Mouse (Mus musculus): ENCODE results near the gene Ralgps2.

Ralgps2 gene

GRCm38 (mm10) chr1:156939251-156940141 lies at the start of gene Ralgps2:
Ralgps2 (minus strand) TSS chr1:156939626.
- no peak for TF ChIP-seq POU5F1 (IDR thresholded peaks at IDR 0.05; ENCODE audit: borderline replicate concordance, low read length)
- no peak for TF ChIP-seq CTCF (conservative IDR thresholded peaks at IDR 0.05; ENCODE audit: low read length)
- TF ChIP-seq NANOG (IDR thresholded peaks at IDR 0.05; ENCODE audit: borderline replicate concordance, low read length): no peak
- Histone ChIP-seq H3K4me1 (replicated peaks; ENCODE audit: low read depth, low read length) (peaks cover 35% of the 10 kb centered on the region), H3K4me3 (replicated peaks; ENCODE audit: low read length) (peak within 1 kb of the TSS; percentile 97), H3K9me3 (ENCODE audit: low read length) (no peaks in the 10 kb centered on the region), H3K27me3 (ENCODE audit: insufficient read depth, low read length) (no peaks in the 10 kb centered on the region), H3K36me3 (ENCODE audit: insufficient read depth, low read length) (no peaks in the 10 kb centered on the region)

GRCm38 (mm10) chr1:156987576-156987975 lies 48.1 kb upstream of the Ralgps2 start:
- Histone ChIP-seq H3K27me3 (ENCODE audit: insufficient read depth, low read length) (peaks cover 7% of the 10 kb centered on the region), H3K9me3 (ENCODE audit: low read length) (no peaks in the 10 kb centered on the region)

GRCm38 (mm10) chr1:156986641-156987345 lies 47.4 kb upstream of the Ralgps2 start:
- TF ChIP-seq NANOG (IDR thresholded peaks at IDR 0.05; ENCODE audit: borderline replicate concordance, low read length) (no peak), POU5F1 (IDR thresholded peaks at IDR 0.05; ENCODE audit: borderline replicate concordance, low read length) (no peak), CTCF (conservative IDR thresholded peaks at IDR 0.05; ENCODE audit: low read length) (no peak)
- Histone ChIP-seq H3K9me3 (ENCODE audit: low read length) (no peaks in the 10 kb centered on the region), H3K4me3 (replicated peaks; ENCODE audit: low read length) (no peak overlapping the region), H3K27me3 (ENCODE audit: insufficient read depth, low read length) (peaks cover 13% of the 10 kb centered on the region), H3K4me1 (replicated peaks; ENCODE audit: low read depth, low read length) (peaks cover 49% of the 10 kb centered on the region), H3K36me3 (ENCODE audit: insufficient read depth, low read length) (no peaks in the 10 kb centered on the region)

More at GRCm38 (mm10) chr1:156987576-156987975, 48.1 kb upstream of the Ralgps2 start:
- TF ChIP-seq NANOG (IDR thresholded peaks at IDR 0.05; ENCODE audit: borderline replicate concordance, low read length) (no peak), POU5F1 (IDR thresholded peaks at IDR 0.05; ENCODE audit: borderline replicate concordance, low read length) (no peak), CTCF (conservative IDR thresholded peaks at IDR 0.05; ENCODE audit: low read length) (no peak)
- Histone ChIP-seq H3K36me3 (ENCODE audit: insufficient read depth, low read length) (no peaks in the 10 kb centered on the region), H3K4me1 (replicated peaks; ENCODE audit: low read depth, low read length) (peaks cover 48% of the 10 kb centered on the region), H3K4me3 (replicated peaks; ENCODE audit: low read length) (no peak overlapping the region)

GRCm38 (mm10) chr1:156985657-156986640 lies 46.5 kb upstream of the Ralgps2 start:
- Histone ChIP-seq H3K9me3 (ENCODE audit: low read length) (no peaks in the 10 kb centered on the region), H3K36me3 (ENCODE audit: insufficient read depth, low read length) (no peaks in the 10 kb centered on the region), H3K4me3 (replicated peaks; ENCODE audit: low read length) (no peak overlapping the region), H3K27me3 (ENCODE audit: insufficient read depth, low read length) (peaks cover 17% of the 10 kb centered on the region), H3K4me1 (replicated peaks; ENCODE audit: low read depth, low read length) (peaks cover 47% of the 10 kb centered on the region)
- TF ChIP-seq NANOG (IDR thresholded peaks at IDR 0.05; ENCODE audit: borderline replicate concordance, low read length) (no peak), POU5F1 (IDR thresholded peaks at IDR 0.05; ENCODE audit: borderline replicate concordance, low read length) (no peak), CTCF (conservative IDR thresholded peaks at IDR 0.05; ENCODE audit: low read length) (no peak)

GRCm38 (mm10) chr1:156983009-156983870 lies 43.8 kb upstream of the Ralgps2 start:
- H3K36me3 ChIP-seq (ENCODE audit: insufficient read depth, low read length): no peaks in the 10 kb centered on the region
- H3K4me3 ChIP-seq (replicated peaks; ENCODE audit: low read length): peak overlapping the region; percentile 3; the same call in 1 of the 2 replicates
- TF ChIP-seq CTCF (conservative IDR thresholded peaks at IDR 0.05; ENCODE audit: low read length): no peak
- peak; percentile 87 for TF ChIP-seq NANOG (IDR thresholded peaks at IDR 0.05; ENCODE audit: borderline replicate concordance, low read length)
- H3K9me3 ChIP-seq (ENCODE audit: low read length): no peaks in the 10 kb centered on the region
- peaks cover 53% of the 10 kb centered on the region for H3K4me1 ChIP-seq (replicated peaks; ENCODE audit: low read depth, low read length)
- peaks cover 17% of the 10 kb centered on the region for H3K27me3 ChIP-seq (ENCODE audit: insufficient read depth, low read length)

GRCm38 (mm10) chr1:156981975-156982374 lies 42.5 kb upstream of the Ralgps2 start:
- Histone ChIP-seq H3K36me3 (ENCODE audit: insufficient read depth, low read length) (no peaks in the 10 kb centered on the region), H3K27me3 (ENCODE audit: insufficient read depth, low read length) (peaks cover 17% of the 10 kb centered on the region), H3K4me3 (replicated peaks; ENCODE audit: low read length) (no peak overlapping the region), H3K4me1 (replicated peaks; ENCODE audit: low read depth, low read length) (peaks cover 51% of the 10 kb centered on the region), H3K9me3 (ENCODE audit: low read length) (no peaks in the 10 kb centered on the region)
- no peak for TF ChIP-seq CTCF (conservative IDR thresholded peaks at IDR 0.05; ENCODE audit: low read length)
- TF ChIP-seq NANOG (IDR thresholded peaks at IDR 0.05; ENCODE audit: borderline replicate concordance, low read length): no peak
- TF ChIP-seq POU5F1 (IDR thresholded peaks at IDR 0.05; ENCODE audit: borderline replicate concordance, low read length): no peak

GRCm38 (mm10) chr1:156979722-156980121 lies 40.3 kb upstream of the Ralgps2 start:
- peaks cover 12% of the 10 kb centered on the region for H3K27me3 ChIP-seq (ENCODE audit: insufficient read depth, low read length)
- no peaks in the 10 kb centered on the region for H3K9me3 ChIP-seq (ENCODE audit: low read length)
- H3K36me3 ChIP-seq (ENCODE audit: insufficient read depth, low read length): no peaks in the 10 kb centered on the region
- no peak overlapping the region for H3K4me3 ChIP-seq (replicated peaks; ENCODE audit: low read length)
- peaks cover 47% of the 10 kb centered on the region for H3K4me1 ChIP-seq (replicated peaks; ENCODE audit: low read depth, low read length)
- TF ChIP-seq CTCF (conservative IDR thresholded peaks at IDR 0.05; ENCODE audit: low read length): no peak
- peak; percentile 59; the same call in 1 of the 2 replicates for TF ChIP-seq NANOG (IDR thresholded peaks at IDR 0.05; ENCODE audit: borderline replicate concordance, low read length)
- peak; percentile 67; the same call in 1 of the 2 replicates for TF ChIP-seq POU5F1 (IDR thresholded peaks at IDR 0.05; ENCODE audit: borderline replicate concordance, low read length)
